Mouse (Mus musculus): ENCODE measurements around the gene Ano3. TPM values are rescaled to one million over a fixed set of nuclear protein-coding genes. Genes with fewer than 3 reads are reported as not detected.

Ano3 gene
- polyA plus RNA-seq, 1 experiment from 2014 or later: 0.38 TPM

- no peak overlapping the region for H3K4me2 ChIP-seq (ENCODE audit: low read length)
- H3K4me1 ChIP-seq (ENCODE audit: control insufficient read depth in 2 of 2, insufficient read depth in 2 of 2, low read length in 2 of 2): peaks cover 0 to 5% of the 10 kb centered on the region in 2 experiments; a peak in 3 of 4 replicates
- no peak overlapping the region for H3K4me3 ChIP-seq (ENCODE audit: control insufficient read depth in 1 of 2, insufficient read depth in 1 of 2, low read depth in 1 of 2, low read length in 2 of 2)
- H3K27ac ChIP-seq (replicated peaks in 1 of 2; ENCODE audit: control insufficient read depth in 1 of 2, insufficient read depth in 1 of 2, low read depth in 2 of 2, low read length in 2 of 2): no peak overlapping the region
- no peaks in the 10 kb centered on the region for H3K36me3 ChIP-seq (ENCODE audit: control insufficient read depth, insufficient read depth, low read length)
- no peaks in the 10 kb centered on the region for H3K27me3 ChIP-seq (ENCODE audit: control insufficient read depth, insufficient read depth, low read length)
- no peak for ATAC-seq (ENCODE audit: insufficient number of reproducible peaks, insufficient read depth, low FRiP score, low read depth)
- H3K9ac ChIP-seq (ENCODE audit: low read length): no peak overlapping the region
- WGBS: 72% methylated on average over 2 of the region's 2 CpGs
- no peaks in the 10 kb centered on the region for H3K9me3 ChIP-seq (ENCODE audit: control insufficient read depth, low read length)
These were observed 279.6 kb downstream of the Ano3 start for GRCm38 (mm10) chr2:110671071-110671624.

DNA sequence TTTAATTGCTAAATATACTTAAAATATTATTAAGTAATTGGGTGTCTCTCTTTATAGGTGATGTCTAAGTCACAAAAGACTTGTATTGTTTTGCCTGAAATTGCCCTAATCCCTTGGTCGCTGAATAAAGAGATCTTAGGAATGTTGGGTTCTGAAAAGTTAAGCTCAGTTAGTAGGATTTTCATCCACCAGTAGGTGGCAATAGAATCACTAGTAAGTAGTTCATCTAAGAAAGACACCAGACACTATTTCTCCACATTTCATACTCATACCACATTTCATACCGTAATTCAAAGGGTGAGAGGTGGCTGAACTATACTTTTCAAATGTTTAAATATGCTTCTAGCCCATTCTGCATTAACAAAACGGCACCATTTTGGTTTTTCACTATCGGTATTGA is 287.4 kb downstream of the Ano3 start:
- H3K27me3 ChIP-seq (ENCODE audit: control insufficient read depth, insufficient read depth, low read length): no peaks in the 10 kb centered on the region
- WGBS: 39% methylated on average over 4 of the region's 4 CpGs
- ATAC-seq (ENCODE audit: insufficient number of reproducible peaks, insufficient read depth, low FRiP score, low read depth): no peak
- H3K9ac ChIP-seq (ENCODE audit: low read length): no peak overlapping the region
- H3K27ac ChIP-seq (replicated peaks in 1 of 2; ENCODE audit: control insufficient read depth in 1 of 2, insufficient read depth in 1 of 2, low read depth in 2 of 2, low read length in 2 of 2): no peak overlapping the region
- no peaks in the 10 kb centered on the region for H3K9me3 ChIP-seq (ENCODE audit: control insufficient read depth, low read length)
- H3K4me2 ChIP-seq (ENCODE audit: low read length): no peak overlapping the region
- H3K36me3 ChIP-seq (ENCODE audit: control insufficient read depth, insufficient read depth, low read length): no peaks in the 10 kb centered on the region
- H3K4me1 ChIP-seq (ENCODE audit: control insufficient read depth in 2 of 2, insufficient read depth in 2 of 2, low read length in 2 of 2): no peaks in the 10 kb centered on the region; a peak in 2 of 4 replicates
- H3K4me3 ChIP-seq (ENCODE audit: control insufficient read depth in 1 of 2, insufficient read depth in 1 of 2, low read depth in 1 of 2, low read length in 2 of 2): no peak overlapping the region

DNA sequence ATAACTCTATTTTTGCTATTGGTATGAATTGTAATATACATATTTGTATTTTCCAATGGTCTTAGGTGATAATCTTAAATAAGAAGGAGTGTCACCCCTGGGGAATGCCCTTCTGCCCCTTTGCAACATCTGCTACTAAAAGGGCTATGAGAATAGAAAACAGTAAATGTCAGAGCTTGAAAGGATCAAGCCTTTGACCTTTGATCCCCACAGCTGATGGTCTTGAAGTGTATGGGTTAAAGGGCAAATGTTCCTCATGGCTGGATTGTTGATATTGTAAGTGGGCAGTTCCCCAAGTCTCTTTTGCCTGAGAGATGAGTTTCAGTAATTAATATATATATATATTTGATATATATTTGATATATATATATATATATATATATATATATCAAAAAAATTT is 305.9 kb downstream of the Ano3 start:
- no peak for ATAC-seq (ENCODE audit: insufficient number of reproducible peaks, insufficient read depth, low FRiP score, low read depth)
- no peaks in the 10 kb centered on the region for H3K4me1 ChIP-seq (ENCODE audit: control insufficient read depth in 2 of 2, insufficient read depth in 2 of 2, low read length in 2 of 2)
- no peak overlapping the region for H3K4me3 ChIP-seq (ENCODE audit: control insufficient read depth in 1 of 2, insufficient read depth in 1 of 2, low read depth in 1 of 2, low read length in 2 of 2)
- no peak overlapping the region for H3K4me2 ChIP-seq (ENCODE audit: low read length)
- no peaks in the 10 kb centered on the region for H3K27me3 ChIP-seq (ENCODE audit: control insufficient read depth, insufficient read depth, low read length)
- no peaks in the 10 kb centered on the region for H3K9me3 ChIP-seq (ENCODE audit: control insufficient read depth, low read length)
- H3K27ac ChIP-seq (replicated peaks in 1 of 2; ENCODE audit: control insufficient read depth in 1 of 2, insufficient read depth in 1 of 2, low read depth in 2 of 2, low read length in 2 of 2): no peak overlapping the region
- H3K36me3 ChIP-seq (ENCODE audit: control insufficient read depth, insufficient read depth, low read length): no peaks in the 10 kb centered on the region
- H3K9ac ChIP-seq (ENCODE audit: low read length): no peak overlapping the region

GRCm38 (mm10) chr2:110644358-110644757 is 306.4 kb downstream of the Ano3 start:
- ATAC-seq (ENCODE audit: insufficient number of reproducible peaks, insufficient read depth, low FRiP score, low read depth): no peak
- no peak overlapping the region for H3K4me3 ChIP-seq (ENCODE audit: control insufficient read depth in 1 of 2, insufficient read depth in 1 of 2, low read depth in 1 of 2, low read length in 2 of 2)

More at GRCm38 (mm10) chr2:110644358-110644757, 306.4 kb downstream of the Ano3 start:
- Histone ChIP-seq H3K9me3 (ENCODE audit: control insufficient read depth, low read length) (no peaks in the 10 kb centered on the region), H3K27ac (replicated peaks in 1 of 2; ENCODE audit: control insufficient read depth in 1 of 2, insufficient read depth in 1 of 2, low read depth in 2 of 2, low read length in 2 of 2) (no peak overlapping the region), H3K4me2 (ENCODE audit: low read length) (no peak overlapping the region), H3K27me3 (ENCODE audit: control insufficient read depth, insufficient read depth, low read length) (no peaks in the 10 kb centered on the region), H3K9ac (ENCODE audit: low read length) (no peak overlapping the region), H3K4me1 (ENCODE audit: control insufficient read depth in 2 of 2, insufficient read depth in 2 of 2, low read length in 2 of 2) (no peaks in the 10 kb centered on the region), H3K36me3 (ENCODE audit: control insufficient read depth, insufficient read depth, low read length) (no peaks in the 10 kb centered on the region)
- 58% methylated on average over 1 of the region's 1 CpGs for WGBS

Other genes starting within 250 kb of the Ano3 start
- 0.07 TPM in 1 of 2 replicates, not detected in the other for gene Muc15, start 229.6 kb downstream of the Ano3 start, polyA plus RNA-seq (2014; fragmentation: Nextera tagmentation; extraction: Ambion mirVana)
- not detected in 2 replicates for gene Gm13941, start 155.1 kb upstream of the Ano3 start, polyA plus RNA-seq (2014; fragmentation: Nextera tagmentation; extraction: Ambion mirVana)
- not detected in 2 replicates for gene Gm15130, start 202.0 kb upstream of the Ano3 start, polyA plus RNA-seq (2014; fragmentation: Nextera tagmentation; extraction: Ambion mirVana)